Comparison of ENCODE assay signal across 27 mouse cellular contexts in the genomic region with DNA sequence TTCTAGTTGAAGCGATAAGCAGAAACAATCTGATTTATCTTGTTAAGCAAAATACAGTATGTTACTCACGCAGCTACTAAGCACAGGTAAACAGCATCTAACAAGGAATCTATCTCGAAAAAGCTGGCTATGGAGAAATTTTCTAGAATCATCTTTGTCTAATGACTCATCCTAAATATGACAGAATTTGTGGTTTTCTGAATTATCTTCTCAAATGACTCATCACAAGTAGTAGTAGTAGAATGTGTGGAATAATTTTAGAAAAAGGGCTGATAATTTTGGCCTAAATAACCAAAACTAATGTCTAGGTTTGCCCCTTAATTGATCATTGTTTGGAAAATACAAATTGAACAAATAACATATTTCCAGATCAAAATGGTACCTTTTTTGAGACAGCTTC.
"Had no signal": no experiment of that assay in that cellular context is flagged by ENCODE, and none has a peak within 500 bp of the region (broad histone marks: within the 10 kb centered on the region; RNA-seq: fewer than 3 reads in every experiment).

No protein-coding gene starts in this region.

- ATAC-seq: forebrain, embryonic 13.5 days; forebrain, embryonic 14.5 days; forebrain, embryonic 15.5 days; forebrain, embryonic 16.5 days; forebrain, postnatal 0 days had no signal

- H3K4me2 ChIP-seq: embryonic facial prominence, embryonic 12.5 days; embryonic facial prominence, embryonic 13.5 days; embryonic facial prominence, embryonic 15.5 days; forebrain, embryonic 12.5 days; forebrain, embryonic 13.5 days; forebrain, embryonic 15.5 days had no signal

- DNase-seq: cerebellum, adult 9-11 months; cerebellum, postnatal 10 days; cerebellum, postnatal 14 days; cerebellum, postnatal 25 days; cerebellum, postnatal 36 days; embryo, embryonic 11 days; forebrain, postnatal 0 days; gastrocnemius, adult 2 months; gastrocnemius, postnatal 10 days; gastrocnemius, postnatal 14 days; gastrocnemius, postnatal 25 days; gastrocnemius, postnatal 36 days; heart, adult 11 months; heart, adult 18-20 months; heart, adult 2 months had no signal

- H3K4me3 ChIP-seq: embryonic facial prominence, embryonic 10.5 days; embryonic facial prominence, embryonic 12.5 days; embryonic facial prominence, embryonic 13.5 days; embryonic facial prominence, embryonic 15.5 days; erythroblast, embryonic 14.5 days; forebrain, embryonic 10.5 days; forebrain, embryonic 12.5 days; forebrain, embryonic 13.5 days; forebrain, embryonic 15.5 days; gastrocnemius, adult 2 months; heart, adult 2 months; heart, embryonic 10.5 days had no signal

- H3K4me1 ChIP-seq: embryonic facial prominence, embryonic 10.5 days; embryonic facial prominence, embryonic 12.5 days; embryonic facial prominence, embryonic 13.5 days; embryonic facial prominence, embryonic 15.5 days; forebrain, embryonic 10.5 days; forebrain, embryonic 12.5 days; forebrain, embryonic 13.5 days; forebrain, embryonic 15.5 days; heart, embryonic 10.5 days had no signal

- H3K9ac ChIP-seq: embryonic facial prominence, embryonic 12.5 days; embryonic facial prominence, embryonic 13.5 days; embryonic facial prominence, embryonic 15.5 days; forebrain, embryonic 12.5 days; forebrain, embryonic 13.5 days; forebrain, embryonic 15.5 days; forebrain, postnatal 0 days had no signal

- H3K27me3 ChIP-seq: embryonic facial prominence, embryonic 12.5 days; embryonic facial prominence, embryonic 13.5 days; embryonic facial prominence, embryonic 15.5 days; forebrain, embryonic 12.5 days; forebrain, embryonic 13.5 days; forebrain, embryonic 15.5 days had no signal

- H3K9me3 ChIP-seq: embryonic facial prominence, embryonic 10.5 days; embryonic facial prominence, embryonic 12.5 days; embryonic facial prominence, embryonic 13.5 days; embryonic facial prominence, embryonic 15.5 days; forebrain, embryonic 10.5 days; forebrain, embryonic 12.5 days; forebrain, embryonic 13.5 days; forebrain, embryonic 15.5 days; heart, embryonic 10.5 days had no signal

- H3K36me3 ChIP-seq: embryonic facial prominence, embryonic 12.5 days had no signal

- H3K27ac ChIP-seq: embryonic facial prominence, embryonic 10.5 days; embryonic facial prominence, embryonic 12.5 days; embryonic facial prominence, embryonic 13.5 days; embryonic facial prominence, embryonic 15.5 days; forebrain, embryonic 10.5 days; forebrain, embryonic 12.5 days; forebrain, embryonic 13.5 days; forebrain, embryonic 15.5 days; gastrocnemius, adult 2 months; heart, adult 2 months; heart, embryonic 10.5 days had no signal
